Mouse (Mus musculus) neural tube, embryonic 12.5 days (tissue): Measurements from ENCODE around the gene Adprhl2. TPM values are rescaled to one million over a fixed set of nuclear protein-coding genes. Genes with fewer than 3 reads are reported as not detected.

Source experiments
- ATAC-seq: fragments of 200-750 bp; cut with Nextera tagmentation; 2 replicates; pipeline ENCODE4 v1.8.0; 2017; ENCODE audit warnings: low read depth, mild to moderate bottlenecking, moderate TSS enrichment, moderate library complexity; ENCODE audit not compliant: low FRiP score
- H3K27ac ChIP-seq: fragments of 300-500 bp; sonication (generic); 2 replicates; pipeline ENCODE4 v1.5.1; 2016
- H3K27me3 ChIP-seq: fragments of 300-500 bp; sonication (generic); replicated peaks from 2 replicates; pipeline ENCODE4 v1.6.1; 2016; ENCODE audit warnings: mild to moderate bottlenecking
- H3K36me3 ChIP-seq: fragments of 300-500 bp; sonication (generic); 2 replicates; pipeline ENCODE4 v1.6.1; 2016; ENCODE audit warnings: mild to moderate bottlenecking
- H3K4me1 ChIP-seq: fragments of 300-500 bp; sonication (generic); 2 replicates; pipeline ENCODE4 v1.6.1; 2016
- H3K4me2 ChIP-seq: fragments of 300-500 bp; sonication (generic); replicated peaks from 2 replicates; pipeline ENCODE4 v1.6.1; 2016; ENCODE audit warnings: mild to moderate bottlenecking
- H3K4me3 ChIP-seq: fragments of 300-500 bp; sonication (generic); 2 replicates; pipeline ENCODE4 v1.5.1; 2016
- H3K9ac ChIP-seq: fragments of 300-500 bp; sonication (generic); 2 replicates; pipeline ENCODE4 v1.6.1; 2016; ENCODE audit warnings: mild to moderate bottlenecking
- H3K9me3 ChIP-seq: fragments of 300-500 bp; sonication (generic); 2 replicates; pipeline ENCODE4 v1.6.1; 2016; ENCODE audit warnings: mild to moderate bottlenecking
- WGBS: fragments of 180-500 bp; shearing (Covaris S2); methylation state at CpG from one replicate; pipeline ENCODE4 v1.1.7; 2016; 5-methylcytosine and 5-hydroxymethylcytosine counted together
- polyA plus RNA-seq: library from polyadenylated mRNA; unstranded; fragments of >200 nt; fragmentation: Nextera tagmentation; extraction: Ambion mirVana; gene quantifications from 2 replicates; pipeline ENCODE4 v1.2.1, GENCODE M21; 2016

Adprhl2 gene
- polyA plus RNA-seq, 1 experiment from 2014 or later, result 70.3 TPM

DNA sequence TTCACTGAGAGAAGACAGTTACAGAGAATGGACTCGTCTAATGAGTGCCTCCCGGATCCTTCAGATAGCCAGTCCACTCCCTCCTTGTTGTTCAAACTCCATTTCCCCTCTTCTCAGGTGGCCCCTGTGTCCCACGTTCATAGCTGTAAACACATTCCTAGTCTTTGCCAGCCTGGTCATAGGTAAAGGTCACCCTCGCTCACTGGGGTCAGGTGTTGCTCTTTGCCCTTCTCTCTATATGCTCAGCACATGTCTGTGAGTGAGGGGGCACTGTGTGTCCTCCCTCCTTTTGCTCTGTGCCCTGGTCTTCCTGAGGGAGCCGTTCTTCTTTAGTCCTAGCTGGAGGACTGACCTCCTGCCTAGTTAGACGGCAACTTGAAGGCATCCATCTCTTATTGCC lies 1.7 kb downstream of the Adprhl2 start:
- Histone ChIP-seq H3K27me3 (peaks cover 11% of the 10 kb centered on the region), H3K4me3 (no peak overlapping the region), H3K9ac (no peak overlapping the region), H3K9me3 (no peaks in the 10 kb centered on the region), H3K4me1 (peaks cover 11% of the 10 kb centered on the region), H3K36me3 (peaks cover 38% of the 10 kb centered on the region), H3K27ac (no peak overlapping the region), H3K4me2 (no peak overlapping the region)
- WGBS, result 91% methylated on average over 6 of the region's 6 CpGs
- ATAC-seq, result no peak

GRCm38 (mm10) chr4:126316443-126317040 lies 5.0 kb downstream of the Adprhl2 start:
- H3K4me3 ChIP-seq, result no peak overlapping the region
- H3K4me1 ChIP-seq, result peaks cover 8% of the 10 kb centered on the region
- no peaks in the 10 kb centered on the region for H3K9me3 ChIP-seq
- H3K27me3 ChIP-seq, result no peaks in the 10 kb centered on the region
- 94% methylated on average over 13 of the region's 13 CpGs for WGBS
- H3K4me2 ChIP-seq, result no peak overlapping the region
- peaks cover 38% of the 10 kb centered on the region for H3K36me3 ChIP-seq
- no peak overlapping the region for H3K9ac ChIP-seq
- H3K27ac ChIP-seq, result no peak overlapping the region
- no peak for ATAC-seq

- no peak overlapping the region for H3K4me3 ChIP-seq
- H3K36me3 ChIP-seq, result peaks cover 38% of the 10 kb centered on the region
- H3K4me2 ChIP-seq, result no peak overlapping the region
- no peaks in the 10 kb centered on the region for H3K9me3 ChIP-seq
- H3K4me1 ChIP-seq, result peaks cover 7% of the 10 kb centered on the region
- no peak overlapping the region for H3K27ac ChIP-seq
- no peaks in the 10 kb centered on the region for H3K27me3 ChIP-seq
- H3K9ac ChIP-seq, result no peak overlapping the region
- WGBS, result 43% methylated on average over 5 of the region's 5 CpGs
- no peak for ATAC-seq
Measured at GRCm38 (mm10) chr4:126315931-126316330, 5.6 kb downstream of the Adprhl2 start.

DNA sequence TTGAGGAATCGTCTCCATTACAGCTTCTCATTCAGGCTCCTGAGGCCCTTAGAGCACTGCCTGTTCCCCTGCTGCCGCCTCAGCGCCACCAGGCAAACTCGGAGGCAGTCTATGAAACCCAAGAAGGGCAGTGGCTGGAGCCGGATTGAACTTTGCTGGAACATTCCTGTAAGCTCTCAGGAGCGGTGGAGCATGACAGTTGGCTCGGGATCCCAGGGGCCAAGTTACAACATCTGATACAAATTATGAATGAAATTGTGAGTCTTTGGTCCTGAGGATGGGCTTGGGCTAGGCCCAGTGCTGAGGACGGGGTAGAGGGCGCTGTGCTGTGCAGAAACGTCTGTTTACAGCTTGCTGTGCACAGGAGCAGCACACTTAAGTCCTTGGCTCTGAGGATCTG lies 7.1 kb downstream of the Adprhl2 start:
- peaks cover 36% of the 10 kb centered on the region for H3K36me3 ChIP-seq

GRCm38 (mm10) chr4:126313202-126313601 lies 8.3 kb downstream of the Adprhl2 start:
- Histone ChIP-seq H3K27ac (no peak overlapping the region), H3K4me3 (no peak overlapping the region), H3K4me1 (no peaks in the 10 kb centered on the region), H3K9ac (no peak overlapping the region), H3K36me3 (peaks cover 31% of the 10 kb centered on the region), H3K9me3 (no peaks in the 10 kb centered on the region), H3K4me2 (no peak overlapping the region), H3K27me3 (no peaks in the 10 kb centered on the region)
- ATAC-seq, result no peak
- whole genome bisulfite sequencing, result 28% methylated on average over 5 of the region's 5 CpGs

More for the DNA sequence above, 7.1 kb downstream of the Adprhl2 start:
- Histone ChIP-seq H3K4me2 (no peak overlapping the region), H3K27ac (no peak overlapping the region), H3K9ac (no peak overlapping the region), H3K4me1 (no peaks in the 10 kb centered on the region), H3K27me3 (no peaks in the 10 kb centered on the region), H3K4me3 (no peak overlapping the region), H3K9me3 (no peaks in the 10 kb centered on the region)
- 59% methylated on average over 10 of the region's 10 CpGs for WGBS
- no peak for ATAC-seq

GRCm38 (mm10) chr4:126311566-126312200 lies 9.8 kb downstream of the Adprhl2 start:
- H3K27ac ChIP-seq, result no peak overlapping the region
- H3K36me3 ChIP-seq, result peaks cover 16% of the 10 kb centered on the region
- 90% methylated on average over 16 of the region's 16 CpGs for WGBS
- H3K9me3 ChIP-seq, result no peaks in the 10 kb centered on the region
- no peak overlapping the region for H3K4me2 ChIP-seq
- no peaks in the 10 kb centered on the region for H3K27me3 ChIP-seq
- H3K4me3 ChIP-seq, result no peak overlapping the region
- H3K9ac ChIP-seq, result no peak overlapping the region
- no peak for ATAC-seq
- no peaks in the 10 kb centered on the region for H3K4me1 ChIP-seq

DNA sequence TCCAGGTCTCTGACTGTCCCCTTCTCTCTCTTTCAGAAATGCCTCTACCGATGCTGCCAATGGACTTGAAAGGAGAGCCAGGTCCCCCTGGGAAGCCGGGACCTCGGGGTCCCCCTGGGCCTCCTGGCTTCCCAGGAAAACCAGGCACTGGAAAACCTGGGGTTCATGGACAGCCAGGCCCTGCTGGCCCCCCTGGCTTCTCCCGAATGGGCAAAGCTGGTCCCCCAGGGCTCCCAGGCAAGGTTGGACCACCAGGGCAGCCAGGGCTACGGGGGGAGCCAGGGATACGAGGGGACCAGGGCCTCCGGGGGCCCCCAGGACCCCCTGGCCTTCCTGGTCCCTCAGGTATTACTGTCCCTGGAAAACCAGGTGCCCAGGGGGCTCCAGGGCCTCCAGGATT lies 11.2 kb downstream of the Adprhl2 start:
- peaks cover 2% of the 10 kb centered on the region; the same call in 1 of the 2 replicates for H3K36me3 ChIP-seq
- no peak overlapping the region for H3K27ac ChIP-seq
- no peak for ATAC-seq
- H3K27me3 ChIP-seq, result no peaks in the 10 kb centered on the region
- H3K4me2 ChIP-seq, result no peak overlapping the region
- H3K4me1 ChIP-seq, result no peaks in the 10 kb centered on the region
- no peak overlapping the region for H3K4me3 ChIP-seq
- peaks cover 6% of the 10 kb centered on the region for H3K9me3 ChIP-seq
- WGBS, result 80% methylated on average over 7 of the region's 7 CpGs
- H3K9ac ChIP-seq, result no peak overlapping the region

- Histone ChIP-seq H3K4me2 (peak overlapping the region; percentile 47), H3K9ac (no peak overlapping the region), H3K9me3 (peaks cover 6% of the 10 kb centered on the region), H3K4me3 (peak overlapping the region; percentile 0; the same call in 1 of the 2 replicates), H3K4me1 (no peaks in the 10 kb centered on the region), H3K27ac (no peak overlapping the region), H3K27me3 (no peaks in the 10 kb centered on the region), H3K36me3 (no peaks in the 10 kb centered on the region; the same call in 1 of the 2 replicates)
- 2% methylated on average over 7 of the region's 7 CpGs for WGBS
- peak; percentile 85 for ATAC-seq
Measured at GRCm38 (mm10) chr4:126309922-126310309, 11.6 kb downstream of the Adprhl2 start.

- H3K27ac ChIP-seq, result no peak overlapping the region
- H3K4me2 ChIP-seq, result peak overlapping the region; percentile 47
- 0 out of 2 replicates have a peak overlapping the region, but pooled peaks have one; percentile 33 for H3K9ac ChIP-seq
- ATAC-seq, result peak; percentile 31
- H3K36me3 ChIP-seq, result no peaks in the 10 kb centered on the region
- peaks cover 6% of the 10 kb centered on the region for H3K9me3 ChIP-seq
- peak overlapping the region; percentile 0; the same call in 1 of the 2 replicates for H3K4me3 ChIP-seq
- no peaks in the 10 kb centered on the region; the same call in 1 of the 2 replicates for H3K27me3 ChIP-seq
- WGBS, result 16% methylated on average over 20 of the region's 20 CpGs
- no peaks in the 10 kb centered on the region for H3K4me1 ChIP-seq
Measured at GRCm38 (mm10) chr4:126309211-126309921, 12.1 kb downstream of the Adprhl2 start.

DNA sequence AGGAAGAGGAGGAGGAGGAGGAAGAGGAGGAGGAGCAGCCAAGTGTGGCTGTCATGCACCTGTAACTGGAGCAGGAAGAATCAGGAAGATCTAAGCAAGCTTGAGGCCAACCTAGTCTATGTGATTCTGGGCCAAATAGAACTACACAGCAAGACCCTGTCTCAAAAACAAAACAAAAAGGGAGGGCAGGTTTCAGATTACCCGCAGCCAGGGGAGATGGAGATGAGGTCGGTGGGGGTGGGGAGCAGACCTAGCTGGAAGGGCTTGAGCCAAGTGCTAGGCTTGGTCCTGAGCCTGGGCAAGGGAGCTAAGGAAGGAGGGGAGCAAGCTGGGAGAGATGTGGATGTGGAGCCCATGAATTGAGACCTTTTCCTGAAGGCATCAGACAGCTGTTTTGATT lies 14.7 kb downstream of the Adprhl2 start:
- Histone ChIP-seq H3K4me2 (no peak overlapping the region), H3K4me1 (0 out of 2 replicates have a peak, but pooled peaks cover 2% of the 10 kb centered on the region), H3K4me3 (no peak overlapping the region), H3K27me3 (peaks cover 16% of the 10 kb centered on the region), H3K36me3 (no peaks in the 10 kb centered on the region), H3K27ac (no peak overlapping the region), H3K9me3 (peaks cover 6% of the 10 kb centered on the region), H3K9ac (no peak overlapping the region)
- 22% methylated on average over 2 of the region's 2 CpGs for WGBS
- ATAC-seq, result no peak

- no peak for ATAC-seq
- H3K9ac ChIP-seq, result no peak overlapping the region
- peaks cover 9% of the 10 kb centered on the region for H3K4me1 ChIP-seq
- no peak overlapping the region for H3K4me3 ChIP-seq
- no peak overlapping the region for H3K27ac ChIP-seq
- WGBS, result 90% methylated on average over 6 of the region's 6 CpGs
- no peaks in the 10 kb centered on the region for H3K36me3 ChIP-seq
- no peak overlapping the region for H3K4me2 ChIP-seq
- peaks cover 6% of the 10 kb centered on the region for H3K9me3 ChIP-seq
- H3K27me3 ChIP-seq, result peaks cover 23% of the 10 kb centered on the region
Measured at GRCm38 (mm10) chr4:126306058-126306457, 15.4 kb downstream of the Adprhl2 start.

DNA sequence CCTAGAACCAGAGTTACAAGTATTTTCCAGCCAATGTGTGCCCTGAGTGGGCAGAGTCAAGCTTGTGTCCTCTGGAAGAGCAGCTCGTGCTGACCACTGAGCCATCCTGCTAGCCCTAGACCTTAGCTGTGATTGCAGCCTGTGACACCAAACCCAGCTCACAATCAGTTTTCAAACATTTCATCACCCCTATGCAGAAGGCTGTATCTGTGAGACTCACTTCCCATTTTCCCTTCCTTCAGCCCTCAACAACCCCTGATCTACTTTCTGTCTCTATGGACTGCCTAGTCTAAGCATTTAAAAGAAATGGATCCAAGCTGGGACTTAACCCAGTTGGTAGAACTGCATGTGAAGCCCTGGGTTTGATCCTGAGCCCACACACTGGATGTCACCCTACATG lies 16.1 kb downstream of the Adprhl2 start:
- no peak for ATAC-seq
- H3K27me3 ChIP-seq, result peaks cover 29% of the 10 kb centered on the region
- no peak overlapping the region for H3K4me3 ChIP-seq
- H3K9ac ChIP-seq, result no peak overlapping the region
- peaks cover 6% of the 10 kb centered on the region for H3K9me3 ChIP-seq
- WGBS, result 88% methylated on average over 1 of the region's 1 CpGs
- peaks cover 13% of the 10 kb centered on the region for H3K4me1 ChIP-seq
- no peak overlapping the region for H3K27ac ChIP-seq
- H3K36me3 ChIP-seq, result no peaks in the 10 kb centered on the region
- H3K4me2 ChIP-seq, result no peak overlapping the region
